Mouse (Mus musculus) olfactory bulb, adult 2 months (tissue): ENCODE measurements around the gene Afp.

ENCODE experiments used
- CTCF ChIP-seq: fragments of 200-500 bp; IDR thresholded peaks from 2 replicates; pipeline ENCODE4 v1.5.1; 2012; ENCODE audit warnings: low read depth, mild to moderate bottlenecking, low read length, moderate library complexity; ENCODE audit not compliant: insufficient read depth
- POLR2A ChIP-seq: fragments of 200-500 bp; IDR thresholded peaks from 2 replicates; pipeline ENCODE4 v1.6.1; 2012; ENCODE audit warnings: mild to moderate bottlenecking, low read depth, low read length, moderate library complexity; ENCODE audit not compliant: insufficient read depth

- no peak for TF ChIP-seq POLR2A
- no peak for TF ChIP-seq CTCF
Observed at GRCm38 (mm10) chr5:90494308-90494707, 3.8 kb downstream of the Afp start.
